Mouse (Mus musculus) kidney, postnatal 0 days (tissue): ENCODE measurements around the gene Mrpl54. TPM values are rescaled to one million over a fixed set of nuclear protein-coding genes. Genes with fewer than 3 reads are reported as not detected.

ENCODE experiments used
- ATAC-seq: fragments of 200-750 bp; cut with Nextera tagmentation; replicated peaks from 2 replicates; pipeline ENCODE4 v1.8.0; 2017; ENCODE audit warnings: low read depth, moderate number of reproducible peaks, moderate TSS enrichment, moderate library complexity; ENCODE audit not compliant: low FRiP score
- DNase-seq: peaks from one replicate; pipeline ENCODE4 v3.0.0-alpha.2; 2016; ENCODE audit warnings: low spot score
- H3K27ac ChIP-seq: fragments of 300-500 bp; sonication (generic); 2 replicates; pipeline ENCODE4 v1.5.1; 2014; ENCODE audit warnings: mild to moderate bottlenecking
- H3K27me3 ChIP-seq: fragments of 300-500 bp; sonication (generic); 2 replicates; pipeline ENCODE4 v1.6.1; 2014; ENCODE audit warnings: low read length, mixed read lengths; ENCODE audit not compliant: insufficient read depth
- H3K36me3 ChIP-seq: fragments of 300-500 bp; sonication (generic); 2 replicates; pipeline ENCODE4 v1.6.1; 2014; ENCODE audit warnings: low read length, mixed read lengths; ENCODE audit not compliant: insufficient read depth
- H3K4me1 ChIP-seq: fragments of 300-500 bp; sonication (generic); replicated peaks from 2 replicates; pipeline ENCODE4 v1.6.1; 2014; ENCODE audit warnings: antibody characterized with exemption, low read length, mixed read lengths; ENCODE audit not compliant: insufficient read depth
- H3K4me2 ChIP-seq: fragments of 300-500 bp; sonication (generic); 2 replicates; pipeline ENCODE4 v1.6.1; 2014; ENCODE audit warnings: mild to moderate bottlenecking, low read length, moderate library complexity, mixed read lengths
- H3K4me3 ChIP-seq: fragments of 300-500 bp; sonication (generic); replicated peaks from 2 replicates; pipeline ENCODE4 v1.5.1; 2014; ENCODE audit warnings: low read depth, low read length
- H3K9ac ChIP-seq: fragments of 300-500 bp; sonication (generic); 2 replicates; pipeline ENCODE4 v1.6.1; 2014; ENCODE audit warnings: low read depth, low read length
- H3K9me3 ChIP-seq: fragments of 300-500 bp; sonication (generic); replicated peaks from 2 replicates; pipeline ENCODE4 v1.6.1; 2016; ENCODE audit warnings: low read length, inconsistent platforms, mixed read lengths
- CTCF ChIP-seq: IDR thresholded peaks from 2 replicates; pipeline ENCODE4 v1.5.1; 2016; ENCODE audit warnings: antibody characterized with exemption, low read depth, mild to moderate bottlenecking, moderate library complexity
- WGBS: fragments of 180-500 bp; shearing (Covaris S2); extraction: QIAGEN DNeasy Blood & Tissue Kit; methylation state at CpG from one replicate; pipeline ENCODE4 v1.1.7; 2014; 5-methylcytosine and 5-hydroxymethylcytosine counted together
- polyA plus RNA-seq: library from polyadenylated mRNA; unstranded; fragments of >200 nt; fragmentation: Nextera tagmentation; extraction: Ambion mirVana; gene quantifications from 2 replicates; pipeline ENCODE4 v1.2.1, GENCODE M21; 2015

Mrpl54 gene
- polyA plus RNA-seq, 1 experiment from 2014 or later, result 283 TPM

- Histone ChIP-seq H3K36me3 (no peaks in the 10 kb centered on the region), H3K4me2 (peak overlapping the region; percentile 41), H3K9ac (peak overlapping the region; percentile 37; the same call in 1 of the 2 replicates), H3K4me3 (peak overlapping the region; percentile 18; the same call in 1 of the 2 replicates), H3K9me3 (no peaks in the 10 kb centered on the region), H3K4me1 (peaks cover 20% of the 10 kb centered on the region), H3K27ac (peak overlapping the region; percentile 54), H3K27me3 (no peaks in the 10 kb centered on the region)
- TF ChIP-seq CTCF, result no peak
- no peak for ATAC-seq
- DNase-seq, result no peak
- WGBS, result 17% methylated on average over 24 of the region's 24 CpGs
Observed at GRCm38 (mm10) chr10:81290698-81291460, 24.1 kb upstream of the Mrpl54 start.

- Histone ChIP-seq H3K9me3 (no peaks in the 10 kb centered on the region), H3K27me3 (0 out of 2 replicates have a peak, but pooled peaks cover 2% of the 10 kb centered on the region), H3K4me3 (no peak overlapping the region), H3K4me2 (0 out of 2 replicates have a peak overlapping the region, but pooled peaks have one; percentile 41), H3K36me3 (no peaks in the 10 kb centered on the region), H3K27ac (no peak overlapping the region), H3K4me1 (peaks cover 19% of the 10 kb centered on the region), H3K9ac (0 out of 2 replicates have a peak overlapping the region, but pooled peaks have one; percentile 10)
- DNase-seq (no peak), ATAC-seq (no peak)
- WGBS, result 57% methylated on average over 14 of the region's 14 CpGs
- no peak for TF ChIP-seq CTCF
Observed at GRCm38 (mm10) chr10:81289811-81290210, 23.1 kb upstream of the Mrpl54 start.

GRCm38 (mm10) chr10:81289278-81289677, 22.5 kb upstream of the Mrpl54 start:
- Histone ChIP-seq H3K4me1 (peaks cover 14% of the 10 kb centered on the region), H3K9me3 (no peaks in the 10 kb centered on the region), H3K27ac (no peak overlapping the region), H3K36me3 (no peaks in the 10 kb centered on the region), H3K4me3 (no peak overlapping the region), H3K27me3 (0 out of 2 replicates have a peak, but pooled peaks cover 2% of the 10 kb centered on the region), H3K4me2 (no peak overlapping the region), H3K9ac (no peak overlapping the region)
- WGBS, result 4% methylated on average over 7 of the region's 7 CpGs
- peak; percentile 88 for TF ChIP-seq CTCF
- no peak for ATAC-seq
- peak; percentile 88 for DNase-seq

- WGBS, result 40% methylated on average over 6 of the region's 6 CpGs
- Histone ChIP-seq H3K9me3 (no peaks in the 10 kb centered on the region), H3K4me3 (no peak overlapping the region), H3K36me3 (no peaks in the 10 kb centered on the region), H3K9ac (no peak overlapping the region), H3K27me3 (0 out of 2 replicates have a peak, but pooled peaks cover 2% of the 10 kb centered on the region), H3K27ac (no peak overlapping the region), H3K4me1 (peaks cover 7% of the 10 kb centered on the region), H3K4me2 (peak overlapping the region; percentile 18; the same call in 1 of the 2 replicates)
- no peak for ATAC-seq
- TF ChIP-seq CTCF, result peak; percentile 68
- peak; percentile 32 for DNase-seq
Observed at GRCm38 (mm10) chr10:81288601-81289000, 21.9 kb upstream of the Mrpl54 start.

- Histone ChIP-seq H3K4me3 (no peak overlapping the region), H3K27ac (no peak overlapping the region), H3K9ac (no peak overlapping the region), H3K36me3 (no peaks in the 10 kb centered on the region), H3K4me1 (peaks cover 5% of the 10 kb centered on the region; the same call in 1 of the 2 replicates), H3K27me3 (0 out of 2 replicates have a peak, but pooled peaks cover 2% of the 10 kb centered on the region), H3K9me3 (no peaks in the 10 kb centered on the region), H3K4me2 (peak overlapping the region; percentile 18; the same call in 1 of the 2 replicates)
- 67% methylated on average over 8 of the region's 8 CpGs for WGBS
- no peak for ATAC-seq
- DNase-seq, result peak; percentile 44
- peak; percentile 85 for TF ChIP-seq CTCF
Observed at GRCm38 (mm10) chr10:81287513-81288157, 20.9 kb upstream of the Mrpl54 start.

- Histone ChIP-seq H3K36me3 (no peaks in the 10 kb centered on the region), H3K4me2 (peak overlapping the region; percentile 73; the same call in 1 of the 2 replicates), H3K27me3 (0 out of 2 replicates have a peak, but pooled peaks cover 2% of the 10 kb centered on the region), H3K4me1 (peaks cover 5% of the 10 kb centered on the region; the same call in 1 of the 2 replicates), H3K9me3 (no peaks in the 10 kb centered on the region), H3K9ac (no peak overlapping the region), H3K4me3 (no peak overlapping the region), H3K27ac (0 out of 2 replicates have a peak overlapping the region, but pooled peaks have one; percentile 63)
- TF ChIP-seq CTCF, result no peak
- 32% methylated on average over 6 of the region's 6 CpGs for WGBS
- DNase-seq, result no peak
- ATAC-seq, result no peak
Observed at GRCm38 (mm10) chr10:81286586-81286985, 19.9 kb upstream of the Mrpl54 start.
